In genomic region chr8:69919010-69919409, GRCm38 (mm10) we compare ENCODE assay signal across 8 mouse cellular contexts. TPM values are rescaled to one million over a fixed set of nuclear protein-coding genes. Genes with fewer than 3 reads are reported as not detected.
DNase-seq lines count a peak whose midpoint lies in the region; ATAC-seq and TF ChIP-seq lines count a peak whose summit lies in the region.

No protein-coding gene starts in this region.

- 64% methylated on average over 1 of the region's 1 CpGs for WGBS in hindbrain, embryonic 12.5 days
- WGBS in lung, postnatal 0 days, result 46% methylated on average over 1 of the region's 1 CpGs

- H3K36me3 ChIP-seq in hindbrain, embryonic 12.5 days, result peaks cover 42% of the 10 kb centered on the region
- peaks cover 19% of the 10 kb centered on the region; the same call in 1 of the 2 replicates for H3K36me3 ChIP-seq in lung, postnatal 0 days (ENCODE audit: insufficient read depth, low read length)

- no peaks in the 10 kb centered on the region for H3K9me3 ChIP-seq in hindbrain, embryonic 12.5 days (replicated peaks)
- no peaks in the 10 kb centered on the region for H3K9me3 ChIP-seq in lung, postnatal 0 days (ENCODE audit: low read length)

- TF ChIP-seq EP300 in lung, postnatal 0 days (IDR thresholded peaks at IDR 0.05), result no peak

- H3K4me1 ChIP-seq in hindbrain, embryonic 12.5 days, result peaks cover 18% of the 10 kb centered on the region
- 0 out of 2 replicates have a peak, but pooled peaks cover 4% of the 10 kb centered on the region for H3K4me1 ChIP-seq in lung, postnatal 0 days (ENCODE audit: insufficient read depth, low read depth, low read length)

- peak; percentile 74 for DNase-seq in Muller cell, postnatal 12 days (ENCODE audit: inconsistent ontology term)
- peak; percentile 85 for DNase-seq in cerebellum, adult 8-10 months
- DNase-seq in layer of hippocampus, adult 9-11 months, result peak; percentile 73
- DNase-seq in lung, postnatal 0 days (ENCODE audit: low spot score), result peak; percentile 90
- DNase-seq in ovary, postnatal 14 days (ENCODE audit: low spot score), result peak; percentile 73
- DNase-seq in thymus, postnatal 10 days (ENCODE audit: low spot score in 2 of 2), result peak; percentile 64 to 89

- no peak overlapping the region for H3K9ac ChIP-seq in hindbrain, embryonic 12.5 days
- H3K9ac ChIP-seq in lung, postnatal 0 days (replicated peaks; ENCODE audit: low read depth), result no peak overlapping the region

- peak; percentile 63 for ATAC-seq in frontal cortex, adult (ENCODE audit: low TSS enrichment)
- ATAC-seq in hindbrain, embryonic 12.5 days (ENCODE audit: low FRiP score), result peak; percentile 44
- peak; percentile 73 for ATAC-seq in lung, postnatal 0 days

- H3K4me2 ChIP-seq in hindbrain, embryonic 12.5 days (replicated peaks), result no peak overlapping the region
- H3K4me2 ChIP-seq in lung, postnatal 0 days (replicated peaks; ENCODE audit: low read depth, low read length), result no peak overlapping the region

- 0 out of 2 replicates have a peak overlapping the region, but pooled peaks have one; percentile 35 for H3K27ac ChIP-seq in hindbrain, embryonic 12.5 days
- H3K27ac ChIP-seq in lung, postnatal 0 days (ENCODE audit: low read length), result no peak overlapping the region

- no peak overlapping the region for H3K4me3 ChIP-seq in hindbrain, embryonic 12.5 days
- H3K4me3 ChIP-seq in lung, postnatal 0 days (ENCODE audit: low read depth, low read length), result no peak overlapping the region

- H3K27me3 ChIP-seq in hindbrain, embryonic 12.5 days, result no peaks in the 10 kb centered on the region
- no peaks in the 10 kb centered on the region for H3K27me3 ChIP-seq in lung, postnatal 0 days (replicated peaks; ENCODE audit: insufficient read depth, low read length)

- TF ChIP-seq CTCF in lung, postnatal 0 days (IDR thresholded peaks at IDR 0.05), result peak; percentile 96

RNA-seq across cellular contexts. Expression of gene Yjefn3, which starts 16.5 kb away (rescaled TPM):
- 10.1 and 12.4 TPM in 2 replicates for polyA plus RNA-seq in hindbrain, embryonic 12.5 days (2016; fragmentation: Nextera tagmentation; extraction: Ambion mirVana)
- polyA plus RNA-seq in lung, postnatal 0 days (2015; fragmentation: Nextera tagmentation; extraction: Ambion mirVana), result 2.1 and 3.4 TPM in 2 replicates

RNA-seq across cellular contexts. Expression of gene Ndufa13, which starts 16.7 kb away (rescaled TPM):
- polyA plus RNA-seq in hindbrain, embryonic 12.5 days (2016; fragmentation: Nextera tagmentation; extraction: Ambion mirVana), result 160 and 167 TPM in 2 replicates
- polyA plus RNA-seq in lung, postnatal 0 days (2015; fragmentation: Nextera tagmentation; extraction: Ambion mirVana), result 165 and 177 TPM in 2 replicates

RNA-seq across cellular contexts. Expression of gene Tssk6, which starts 17.0 kb away (rescaled TPM):
- polyA plus RNA-seq in hindbrain, embryonic 12.5 days (2016; fragmentation: Nextera tagmentation; extraction: Ambion mirVana), result 4.1 and 4.7 TPM in 2 replicates
- 1.9 and 2.3 TPM in 2 replicates for polyA plus RNA-seq in lung, postnatal 0 days (2015; fragmentation: Nextera tagmentation; extraction: Ambion mirVana)

RNA-seq across cellular contexts. Expression of gene Cilp2, which starts 31.5 kb away (rescaled TPM):
- 1.2 and 1.5 TPM in 2 replicates for polyA plus RNA-seq in hindbrain, embryonic 12.5 days (2016; fragmentation: Nextera tagmentation; extraction: Ambion mirVana)
- 0.17 and 0.36 TPM in 2 replicates for polyA plus RNA-seq in lung, postnatal 0 days (2015; fragmentation: Nextera tagmentation; extraction: Ambion mirVana)
